Mouse (Mus musculus) thymus, adult 2 months (tissue): ENCODE data around the gene Scgb1c1.

Experiments used
- CTCF ChIP-seq: fragments of 200-500 bp; IDR thresholded peaks from 2 replicates; pipeline ENCODE4 v1.5.1; 2012; ENCODE audit warnings: mild to moderate bottlenecking, control low read depth, low read length, moderate library complexity, borderline replicate concordance; ENCODE audit not compliant: control insufficient read depth, poor library complexity, insufficient read depth; ENCODE audit errors: extremely low read depth
- POLR2A ChIP-seq: fragments of 200-500 bp; IDR thresholded peaks from 2 replicates; pipeline ENCODE4 v1.6.1; 2012; ENCODE audit warnings: mild to moderate bottlenecking, low read length, control low read depth, moderate library complexity; ENCODE audit not compliant: control insufficient read depth, poor library complexity, insufficient read depth; ENCODE audit errors: extremely low read depth

DNA sequence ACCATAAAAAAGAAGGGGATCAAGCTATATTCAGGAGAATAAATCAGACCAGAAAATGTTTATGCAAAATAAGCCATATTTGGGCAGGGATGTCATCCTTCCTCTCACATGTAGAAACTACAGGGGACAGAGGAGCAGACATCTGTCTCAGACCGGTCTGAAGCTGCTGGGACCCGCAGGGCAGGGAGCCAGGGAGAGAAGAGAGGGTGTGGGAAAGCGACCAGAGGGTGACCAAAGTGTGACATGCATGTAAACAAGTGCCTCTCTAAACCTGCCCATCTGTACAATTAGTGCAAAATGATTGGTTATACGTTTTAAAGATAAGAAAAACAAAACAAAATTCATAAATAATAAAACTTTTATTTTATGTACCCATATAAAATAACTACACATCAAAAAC, 25.2 kb upstream of the Scgb1c1 start:
- TF ChIP-seq POLR2A (no peak), CTCF (no peak)
